Mouse (Mus musculus) cerebellum, adult 11 months (tissue): ENCODE measurements around the gene Jmjd7.

Source experiments
- DNase-seq: peaks from one replicate; pipeline ENCODE4 v3.0.0; 2022

Jmjd7 gene

DNA sequence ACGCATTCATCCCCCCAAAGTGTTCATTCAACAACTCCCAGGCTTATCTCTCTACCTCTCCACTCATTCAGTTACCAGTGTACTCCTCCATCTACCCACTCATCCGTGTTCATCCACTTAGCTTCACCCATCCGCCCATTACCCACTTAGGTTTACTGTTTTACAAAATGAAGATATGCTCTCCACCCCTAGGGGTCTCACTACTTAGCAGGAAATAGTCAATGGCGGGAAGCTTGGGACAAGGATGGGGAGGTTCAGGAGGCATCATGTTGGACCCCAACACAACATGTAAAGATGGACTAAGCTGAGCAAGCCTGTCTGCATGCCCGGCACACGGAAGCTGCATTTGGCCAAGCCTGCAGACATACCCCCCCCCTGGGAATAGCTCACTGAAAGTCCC is 37.4 kb downstream of the Jmjd7 start:
- no peak for DNase-seq

DNA sequence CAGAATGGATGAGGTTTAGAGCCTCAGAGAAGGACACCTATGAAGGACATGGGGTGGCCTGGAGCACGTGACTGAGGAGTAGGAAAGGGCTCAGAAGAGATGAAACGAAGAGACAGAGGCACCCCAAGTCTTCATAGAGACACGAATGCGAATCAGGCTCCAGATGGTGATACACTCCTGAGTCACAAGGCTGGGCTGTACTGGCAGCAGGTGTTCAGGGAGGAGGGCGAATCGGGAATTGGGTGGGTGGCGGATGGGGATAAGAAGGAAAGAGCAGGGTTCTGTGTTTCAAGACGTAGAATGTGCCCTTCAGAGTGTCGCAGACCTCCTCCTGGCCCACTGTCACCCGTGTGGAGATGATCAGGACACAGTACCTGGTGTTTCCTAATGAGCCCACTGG is 38.0 kb downstream of the Jmjd7 start:
- no peak for DNase-seq

DNA sequence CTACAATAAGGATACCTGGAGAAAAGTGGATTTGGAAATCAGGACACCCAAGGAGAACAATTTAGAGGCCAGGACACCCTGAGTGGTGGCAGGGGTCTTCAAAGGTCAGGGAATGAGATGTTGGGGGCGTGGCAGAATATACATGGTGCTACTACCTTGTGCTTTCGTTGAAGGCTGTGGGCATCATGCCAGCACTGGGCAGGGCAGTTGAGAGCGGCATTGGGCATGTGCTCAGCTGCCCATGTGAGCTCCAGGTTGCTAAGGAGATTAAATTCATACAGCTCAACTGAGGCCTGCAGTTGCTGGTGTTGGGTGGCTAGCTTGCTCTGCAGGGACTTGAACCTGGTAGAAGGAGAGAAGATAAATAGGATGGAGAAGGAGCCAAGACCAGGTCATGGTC is 38.9 kb downstream of the Jmjd7 start:
- DNase-seq: no peak

DNA sequence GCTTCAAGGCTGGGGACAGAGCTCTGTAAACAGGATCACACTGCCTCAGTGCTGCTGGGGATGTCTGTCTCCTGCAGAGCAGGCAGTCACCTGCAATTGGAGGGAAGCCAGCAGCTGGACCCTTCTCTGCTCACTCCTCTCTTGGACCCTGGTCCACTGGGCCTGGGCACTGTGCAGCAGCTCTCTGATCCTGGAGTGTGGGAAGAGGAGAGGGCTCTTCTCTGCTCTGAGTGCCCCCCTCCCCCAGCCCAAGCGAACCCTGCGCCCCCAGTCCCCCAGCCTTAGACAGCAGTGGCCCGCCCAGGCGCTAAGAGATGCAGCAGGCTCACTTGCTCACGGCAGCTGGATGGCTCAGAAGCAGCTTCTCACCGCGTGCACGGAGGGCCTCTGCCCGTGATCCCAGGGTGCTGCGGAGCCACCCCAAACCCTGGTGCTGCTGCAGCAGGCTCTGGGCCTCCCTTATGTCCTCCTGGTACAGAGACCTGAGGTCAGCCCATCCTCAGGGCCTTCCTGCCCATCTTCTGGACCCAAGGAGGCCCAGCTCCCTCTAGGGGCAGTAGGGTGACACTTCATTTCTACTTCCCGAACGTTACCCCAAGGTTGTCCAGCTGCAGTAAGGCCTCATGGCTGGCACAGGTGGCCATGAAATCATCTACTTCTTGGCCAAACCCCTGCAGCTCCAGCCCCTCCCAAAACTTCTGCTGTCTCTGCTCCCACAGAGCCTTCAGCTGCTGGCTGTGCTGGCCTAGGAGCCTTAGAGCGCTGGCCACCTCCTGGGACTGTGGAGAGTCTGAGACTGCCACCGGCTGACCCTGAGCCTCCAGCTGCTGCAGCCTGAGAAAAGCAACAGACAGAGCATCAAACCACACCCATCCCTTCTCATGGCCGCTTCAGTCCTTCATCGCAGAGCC is 41.5 kb downstream of the Jmjd7 start:
- DNase-seq: peak; percentile 28

DNA sequence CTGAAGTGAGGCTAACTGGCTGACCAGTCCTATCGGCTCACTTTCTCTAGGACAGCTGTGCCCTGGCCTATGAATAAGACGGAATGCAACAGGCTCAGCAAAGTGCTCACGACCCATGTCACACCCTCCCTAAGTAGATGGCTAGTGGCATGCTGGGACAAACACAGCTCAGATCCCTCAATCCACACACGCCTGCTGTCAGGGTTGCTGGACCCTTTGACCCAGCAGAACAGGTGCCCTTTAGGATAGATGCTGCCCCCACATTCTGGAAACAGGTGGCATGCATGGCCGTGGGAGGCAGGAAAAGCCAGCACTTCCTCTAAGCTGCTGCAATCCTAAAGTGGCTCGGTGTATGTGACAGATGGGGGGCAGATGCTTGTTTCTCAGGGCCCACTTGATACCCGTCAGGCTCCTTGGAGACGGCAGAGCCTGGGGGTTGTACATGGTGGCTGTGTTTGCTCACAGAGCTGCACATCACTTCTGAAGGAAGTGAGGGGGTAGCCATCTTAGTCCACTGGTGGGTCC is 42.2 kb downstream of the Jmjd7 start:
- no peak for DNase-seq

DNA sequence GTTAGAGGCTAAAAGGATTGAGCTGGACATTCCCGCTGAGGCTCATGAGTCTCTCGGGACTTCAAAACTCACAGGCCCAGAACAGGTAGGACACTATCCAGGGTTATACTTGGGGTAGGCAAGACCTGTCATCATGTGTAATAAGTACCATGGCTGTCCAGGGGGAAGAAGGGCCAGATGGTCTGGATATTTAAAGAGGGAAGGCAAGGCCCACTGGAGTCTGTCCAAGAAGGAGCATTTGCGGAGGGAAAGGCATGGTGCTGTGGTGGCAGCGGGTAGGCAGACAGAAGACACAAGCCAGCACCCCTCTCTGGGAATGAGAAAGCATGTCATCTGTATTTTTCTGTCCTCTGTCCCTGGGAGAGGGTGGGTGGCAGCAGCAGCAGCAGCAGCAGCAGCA is 46.8 kb downstream of the Jmjd7 start:
- no peak for DNase-seq

DNA sequence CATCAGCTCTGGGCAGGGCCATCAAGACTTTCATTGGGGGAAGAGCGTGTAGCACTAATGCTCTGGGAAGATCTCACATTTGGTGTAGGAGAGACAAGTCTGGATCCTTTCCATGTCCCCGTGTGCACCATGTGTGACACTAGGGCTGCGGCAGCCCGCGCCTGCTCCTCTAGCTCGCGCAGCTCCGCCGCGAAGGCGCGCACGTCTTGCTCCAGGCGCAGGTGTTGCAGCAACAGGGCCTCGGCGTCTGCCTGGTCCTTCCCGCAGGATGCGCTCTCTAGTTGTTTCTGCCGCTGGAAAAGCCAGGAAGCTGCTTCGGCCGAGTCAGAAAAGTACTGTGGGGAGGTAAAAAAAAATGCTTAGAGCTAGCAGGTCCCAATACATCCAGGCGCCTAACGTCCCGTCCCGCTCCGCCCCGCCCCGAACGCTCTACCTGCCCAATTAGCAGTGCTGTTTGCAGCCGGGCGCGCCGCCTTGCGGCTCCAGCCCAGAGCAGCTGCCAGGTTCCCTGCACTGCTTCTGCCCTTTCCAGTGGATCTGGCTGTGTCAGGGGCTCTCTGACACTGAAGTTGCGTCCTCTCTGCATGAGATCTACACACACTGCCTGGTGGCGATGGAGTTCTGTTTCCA is 48.9 kb downstream of the Jmjd7 start:
- peak; percentile 55 for DNase-seq
